Mouse (Mus musculus): ENCODE measurements around the gene Epb41l2. TPM values are rescaled to one million over a fixed set of nuclear protein-coding genes. Genes with fewer than 3 reads are reported as not detected.

Epb41l2 gene
- total RNA-seq, 2 experiments from 2014 or later = 66.4 to 68.5 TPM

DNA sequence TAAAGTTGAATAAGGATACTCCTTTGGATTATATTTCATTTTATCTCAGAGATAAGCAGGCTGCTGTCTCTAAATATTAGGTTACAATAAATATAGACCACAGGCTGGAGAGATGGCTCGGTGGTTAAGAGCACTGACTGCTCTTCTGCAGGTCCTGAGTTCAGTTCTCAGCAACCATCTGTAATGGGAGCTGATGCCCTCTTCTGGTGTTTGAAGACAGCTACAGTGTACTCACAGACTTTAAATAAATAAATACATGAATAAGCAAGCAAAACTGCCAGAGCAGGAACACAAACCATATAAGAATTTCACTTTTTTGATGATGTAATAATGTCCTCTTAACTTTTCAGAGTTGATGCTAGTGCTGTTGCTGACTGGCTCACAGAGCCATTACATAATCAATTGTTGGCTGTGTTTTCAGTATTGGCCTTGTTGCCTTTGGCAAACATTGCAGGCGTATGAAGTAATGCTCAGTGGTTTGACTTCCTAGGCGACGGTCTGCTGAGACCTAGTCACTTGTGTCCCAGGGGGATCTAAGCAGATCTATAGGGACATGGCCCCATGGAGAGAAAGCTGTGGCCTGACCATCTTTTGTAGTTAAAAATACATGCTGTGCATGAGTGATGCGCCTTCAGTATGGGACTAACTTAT, 35.8 kb downstream of the Epb41l2 start:
- peak in 1 of 2 experiments; percentile 28 for DNase-seq
- intact Hi-C loops (cut with DNase I) = no loop called here

DNA sequence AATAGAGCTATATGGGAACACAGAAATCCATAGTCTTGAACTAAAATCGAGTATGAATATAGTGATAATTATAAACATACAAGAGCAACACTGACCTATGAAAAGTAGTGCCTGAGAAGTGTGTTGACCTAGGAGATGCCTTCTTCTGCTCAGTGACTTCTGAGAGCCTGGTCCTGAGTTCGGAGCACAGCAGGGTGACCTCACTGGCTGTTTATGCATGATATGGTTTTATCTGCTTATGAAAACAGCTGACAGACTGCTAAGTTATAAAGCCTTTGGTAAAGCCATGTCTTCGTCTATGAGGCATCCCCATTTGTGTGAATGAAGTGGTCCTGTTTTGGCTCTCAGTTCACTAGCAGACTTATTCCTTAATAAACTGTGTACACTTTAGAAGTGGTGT, 37.3 kb downstream of the Epb41l2 start:
- intact Hi-C loops (cut with DNase I) = no loop called here

DNA sequence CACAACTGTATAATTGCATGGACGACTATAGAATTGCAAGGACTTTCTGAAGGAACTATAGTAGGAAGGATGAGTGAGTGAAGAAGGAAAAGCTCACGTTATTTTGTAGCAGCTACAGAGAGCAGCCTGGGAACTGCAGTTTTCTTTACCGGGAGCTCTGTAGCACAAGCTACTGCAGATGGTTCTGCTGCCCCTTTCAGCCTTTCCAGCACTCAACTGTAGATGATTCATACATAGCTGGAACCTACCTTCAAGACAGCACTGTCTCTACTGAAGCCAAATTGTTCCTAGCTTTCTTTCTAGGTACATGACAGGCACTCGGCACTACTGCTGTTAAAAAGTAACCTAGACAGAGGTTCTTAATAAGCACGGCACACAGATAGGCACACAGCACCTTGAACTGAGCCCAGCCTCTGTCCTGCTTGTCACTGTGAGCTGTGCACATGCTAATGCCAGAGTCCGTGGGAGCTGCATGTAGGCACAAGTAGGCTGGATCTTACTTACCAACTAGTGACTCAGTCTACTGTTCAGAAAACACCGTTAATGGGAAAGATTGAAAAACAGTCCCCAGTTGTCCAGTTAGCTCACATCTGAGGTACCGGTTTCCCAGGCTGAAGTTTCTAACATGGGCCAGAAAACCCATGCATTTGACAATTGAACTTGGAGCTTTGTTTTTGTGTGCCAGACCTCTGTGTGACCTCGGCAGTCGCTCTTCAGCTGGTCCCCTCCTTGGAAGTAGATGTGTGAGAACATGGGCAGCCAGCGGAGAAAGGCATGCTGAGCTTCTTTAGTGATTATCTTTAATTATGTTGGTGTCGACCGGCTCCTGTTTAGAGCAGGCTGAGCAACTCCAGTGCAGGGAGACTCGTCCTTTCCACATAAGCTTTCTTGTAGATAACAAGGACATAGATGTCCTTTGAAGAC, 38.4 kb downstream of the Epb41l2 start:
- no peak for DNase-seq
- intact Hi-C loops (cut with DNase I) = no loop called here

More for the DNA sequence above, 37.3 kb downstream of the Epb41l2 start:
- DNase-seq = no peak

DNA sequence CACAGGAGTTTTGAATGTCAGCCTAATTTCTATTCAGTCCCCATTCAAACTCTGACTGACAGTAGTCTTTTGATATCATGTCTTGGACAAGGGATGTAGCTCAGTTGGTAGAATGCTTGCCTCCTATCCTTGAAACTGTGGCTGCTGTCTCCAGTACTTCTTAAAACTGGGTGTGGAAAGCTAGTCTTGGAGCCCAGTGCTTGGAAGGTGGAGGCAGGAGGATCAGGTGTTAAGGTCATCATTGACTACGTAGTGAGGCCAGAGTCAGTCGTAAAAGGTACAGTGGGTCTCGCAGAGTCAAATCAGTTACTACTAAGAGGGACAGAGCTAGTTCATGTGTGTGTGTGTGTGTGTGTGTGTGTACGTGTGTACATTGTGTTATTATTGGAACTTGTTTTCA, 39.4 kb downstream of the Epb41l2 start:
- intact Hi-C loops (cut with DNase I) = no loop called here
- DNase-seq = no peak

DNA sequence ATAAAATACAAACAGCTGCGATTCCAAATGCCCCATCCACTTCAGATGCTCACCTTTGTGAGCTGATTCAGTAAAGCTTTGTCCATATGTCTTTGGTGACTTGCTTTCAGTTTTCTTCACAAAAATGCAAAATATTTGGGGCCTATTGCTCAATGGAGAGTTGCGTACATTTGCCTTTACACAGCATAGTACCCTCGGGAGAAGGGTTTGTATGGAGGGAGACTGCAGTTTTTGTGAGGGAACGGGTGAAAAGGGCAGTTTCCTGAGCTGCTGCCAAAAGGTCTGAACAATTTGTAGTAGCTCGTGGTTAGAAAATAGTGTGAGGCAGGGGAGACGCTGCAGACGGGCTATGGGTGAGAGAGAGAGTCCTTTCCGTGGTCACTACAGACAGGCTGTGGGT, 40.5 kb downstream of the Epb41l2 start:
- intact Hi-C loops (cut with DNase I) = loop anchor here (5.0 kb wide), 2 partner anchors 37 to 38 kb away; no protein-coding TSS in a partner anchor
- DNase-seq = no peak

DNA sequence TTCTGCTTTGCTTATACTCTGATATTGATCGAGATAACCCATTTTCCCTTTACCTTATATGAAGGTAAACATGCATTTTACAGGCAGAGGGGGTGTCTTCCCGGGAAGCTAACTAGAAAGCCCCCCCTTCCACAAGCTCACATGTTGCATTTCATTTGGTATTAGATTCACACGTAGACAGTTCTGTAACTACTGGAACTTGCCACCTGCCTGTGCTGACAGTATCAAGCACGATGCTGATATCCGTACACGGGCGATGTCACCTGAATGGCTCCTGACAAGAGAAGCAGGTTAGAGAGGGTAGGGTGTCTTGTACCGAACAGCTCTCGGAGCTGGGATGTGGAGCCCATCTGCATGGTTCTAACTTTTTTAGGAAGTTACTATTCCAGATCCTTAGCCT, 41.0 kb downstream of the Epb41l2 start:
- intact Hi-C loops (cut with DNase I) = loop anchor here (5.0 kb wide), 2 partner anchors 37 to 38 kb away; no protein-coding TSS in a partner anchor

GRCm38 (mm10) chr10:25401356-25401755, 41.8 kb downstream of the Epb41l2 start:
- intact Hi-C loops (cut with DNase I) = loop anchor here (5.0 kb wide), 2 partner anchors 36 to 39 kb away; no protein-coding TSS in a partner anchor
- DNase-seq = no peak

More for the DNA sequence above, 41.0 kb downstream of the Epb41l2 start:
- DNase-seq = no peak

DNA sequence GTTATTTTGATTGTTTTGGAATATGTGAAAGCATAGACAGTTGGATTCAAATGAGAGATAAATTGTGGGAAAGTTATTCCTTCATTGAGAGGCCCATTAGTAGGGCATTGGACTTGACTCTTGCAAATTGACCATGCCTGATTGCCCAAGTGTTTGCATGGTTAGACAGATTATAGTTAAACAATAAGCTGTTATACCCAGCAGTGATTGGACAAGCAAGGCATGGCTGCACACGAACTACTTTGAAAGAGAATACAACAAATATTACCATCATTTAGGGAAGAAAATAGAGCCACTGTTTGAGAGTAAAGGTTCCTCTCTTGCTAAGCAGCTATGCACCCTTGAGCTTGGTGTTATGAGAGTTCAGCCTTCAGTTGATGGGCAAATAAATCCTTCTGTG, 43.3 kb downstream of the Epb41l2 start:
- intact Hi-C loops (cut with DNase I) = loop anchor here (5.0 kb wide), 2 partner anchors 34 to 41 kb away; no protein-coding TSS in a partner anchor

GRCm38 (mm10) chr10:25403813-25404701, 44.5 kb downstream of the Epb41l2 start:
- intact Hi-C loops (cut with DNase I) = loop anchor here (5.0 kb wide), 2 partner anchors 33 to 42 kb away; no protein-coding TSS in a partner anchor
- no peak for DNase-seq

More for the DNA sequence above, 43.3 kb downstream of the Epb41l2 start:
- DNase-seq = no peak

DNA sequence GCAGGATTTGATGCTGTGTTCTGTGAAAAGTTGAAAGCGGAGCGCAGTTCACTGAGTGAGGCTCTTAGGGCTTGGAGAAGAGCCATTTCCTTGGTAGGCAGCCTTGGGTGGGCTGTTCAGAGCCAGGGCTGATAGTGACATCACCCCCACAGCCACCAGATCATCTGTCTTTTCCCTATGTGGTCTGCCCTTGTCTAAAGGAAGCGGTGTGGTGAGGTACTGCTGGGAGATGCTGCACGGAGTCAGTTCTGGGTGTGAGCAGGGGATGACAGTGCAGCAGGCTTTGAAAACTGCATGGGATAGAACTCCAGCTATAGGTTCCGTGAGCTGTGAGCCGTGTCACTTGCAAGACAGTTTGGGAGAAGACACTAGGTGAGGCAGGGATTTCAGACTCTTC, 45.1 kb downstream of the Epb41l2 start:
- intact Hi-C loops (cut with DNase I) = loop anchor here (5.0 kb wide), 2 partner anchors 33 to 42 kb away; no protein-coding TSS in a partner anchor
- DNase-seq = no peak

GRCm38 (mm10) chr10:25405551-25405950, 46.0 kb downstream of the Epb41l2 start:
- DNase-seq = no peak
- intact Hi-C loops (cut with DNase I) = no loop called here

- intact Hi-C loops (cut with DNase I) = no loop called here
- no peak for DNase-seq
These were observed 47.1 kb downstream of the Epb41l2 start for GRCm38 (mm10) chr10:25406695-25407094.

- no peak for DNase-seq
- intact Hi-C loops (cut with DNase I) = no loop called here
These were observed 48.6 kb downstream of the Epb41l2 start for GRCm38 (mm10) chr10:25408136-25408650.

DNA sequence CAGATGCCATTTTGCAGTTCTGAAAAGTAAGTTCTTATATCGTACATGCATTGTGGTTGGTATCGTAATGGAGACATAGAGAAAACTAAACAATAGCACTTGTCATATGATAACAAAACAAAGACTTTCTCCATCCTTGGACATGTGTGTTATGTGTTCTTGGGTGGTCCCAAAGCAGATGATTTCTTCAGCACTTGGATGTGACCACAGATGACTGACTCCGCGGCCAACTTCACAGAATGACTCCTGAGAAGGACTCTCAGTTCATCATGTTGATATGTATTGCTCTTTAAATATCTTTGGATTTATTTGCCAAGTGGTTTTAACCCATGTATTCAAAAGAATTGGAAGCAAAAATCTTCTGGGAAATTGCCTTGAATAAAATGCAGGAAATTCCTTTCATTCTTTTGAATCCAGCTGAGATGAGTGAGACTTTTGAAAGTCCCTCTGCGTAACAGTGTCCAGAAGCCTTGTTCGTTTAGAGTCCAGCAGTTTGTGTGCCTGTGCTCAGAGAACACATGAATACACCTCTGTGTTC, 52.3 kb downstream of the Epb41l2 start:
- DNase-seq = no peak

DNA sequence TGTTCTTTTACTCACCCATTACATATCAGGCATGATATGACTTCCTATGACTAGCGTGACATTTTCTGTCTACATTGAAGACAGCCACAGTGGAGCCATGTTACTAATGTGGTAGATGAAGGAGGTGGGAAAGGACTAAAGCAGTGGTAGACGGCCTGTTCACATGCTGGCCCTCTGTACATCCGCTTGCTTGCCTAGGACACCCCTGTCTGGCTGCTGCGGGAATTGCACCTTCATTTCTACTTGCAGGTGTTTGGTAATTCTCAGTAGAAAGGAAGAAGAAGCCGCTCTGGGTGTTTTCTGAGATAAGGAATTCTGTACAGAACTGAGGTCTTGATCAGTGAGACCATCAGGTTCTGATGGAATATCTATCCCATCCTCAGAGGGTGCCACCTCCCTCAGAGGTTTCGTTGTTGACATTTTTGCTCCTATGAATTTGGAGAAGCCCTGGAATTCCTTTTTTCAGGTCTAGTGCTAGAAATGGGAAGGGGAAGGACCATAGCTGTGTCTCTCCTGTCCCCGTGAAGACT, 55.7 kb downstream of the Epb41l2 start:
- intact Hi-C loops (cut with DNase I) = no loop called here

More for the DNA sequence above, 52.3 kb downstream of the Epb41l2 start:
- intact Hi-C loops (cut with DNase I) = loop anchor here (5.0 kb wide), 1 partner anchor 70 kb away; no protein-coding TSS in a partner anchor

GRCm38 (mm10) chr10:25416696-25417095, 57.1 kb downstream of the Epb41l2 start:
- DNase-seq = no peak
- intact Hi-C loops (cut with DNase I) = no loop called here

More for the DNA sequence above, 55.7 kb downstream of the Epb41l2 start:
- DNase-seq = no peak

DNA sequence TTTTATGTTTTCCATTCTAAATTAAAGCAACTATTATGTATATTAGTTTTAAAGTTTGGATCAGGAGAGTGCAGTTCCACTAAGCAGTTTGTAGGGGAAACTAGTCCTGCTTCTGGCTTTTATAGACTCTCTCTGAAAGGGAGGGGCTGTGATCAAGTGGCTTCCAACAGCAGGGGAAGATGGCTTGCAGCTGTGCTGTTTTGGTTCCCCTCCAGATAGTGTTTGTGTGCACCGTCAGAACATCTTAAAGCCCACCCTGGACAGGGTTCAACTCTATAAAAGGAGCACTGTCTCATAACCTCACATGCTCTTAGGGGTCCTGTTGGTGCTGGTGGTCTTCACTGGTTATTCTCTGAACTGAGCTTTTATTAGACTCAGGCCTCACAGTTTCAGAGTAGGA, 66.5 kb downstream of the Epb41l2 start:
- DNase-seq = peak; percentile 36 to 66
- intact Hi-C loops (cut with DNase I) = no loop called here

DNA sequence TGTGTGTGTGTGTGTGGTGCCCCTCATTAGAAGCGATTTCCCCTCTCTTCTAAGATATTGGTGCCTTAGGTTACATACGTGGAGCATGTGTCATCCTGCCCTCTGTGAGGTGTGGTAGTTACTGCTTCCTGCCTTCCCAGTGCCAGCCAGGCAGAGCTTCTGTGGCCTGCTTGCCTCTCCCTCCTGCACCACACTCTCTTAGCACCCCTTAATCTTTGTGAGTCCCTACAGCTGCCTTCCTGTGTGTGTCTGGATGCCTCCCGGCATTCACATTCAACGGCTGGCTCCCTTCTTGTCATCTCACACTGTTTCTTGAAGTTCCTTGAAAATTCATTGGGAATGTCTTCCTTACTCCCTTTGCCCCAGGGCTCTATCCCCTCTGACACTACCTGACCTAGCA, 67.2 kb downstream of the Epb41l2 start:
- intact Hi-C loops (cut with DNase I) = no loop called here
- DNase-seq = no peak

DNA sequence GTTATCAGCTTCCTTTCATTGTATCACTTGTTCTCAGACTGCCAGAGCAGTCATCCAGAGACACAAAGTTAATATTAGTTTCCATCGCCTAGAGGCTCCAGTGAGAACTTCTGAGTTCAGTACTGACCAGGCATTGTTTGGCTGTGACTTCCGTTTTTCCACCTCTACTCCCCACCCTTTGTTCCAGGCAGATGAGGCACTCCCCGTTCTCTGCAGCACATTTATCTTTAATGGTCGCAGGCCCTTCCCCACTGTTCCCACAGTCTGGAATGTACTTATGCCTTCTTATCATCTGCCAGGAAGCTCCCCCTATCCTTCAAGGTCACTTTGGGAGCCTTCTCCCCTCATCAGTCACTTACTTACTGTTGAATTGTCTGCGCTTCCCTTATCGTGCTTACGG, 67.9 kb downstream of the Epb41l2 start:
- intact Hi-C loops (cut with DNase I) = no loop called here
- no peak for DNase-seq

All from heart, postnatal 14 days (tissue).